In the genomic region with DNA sequence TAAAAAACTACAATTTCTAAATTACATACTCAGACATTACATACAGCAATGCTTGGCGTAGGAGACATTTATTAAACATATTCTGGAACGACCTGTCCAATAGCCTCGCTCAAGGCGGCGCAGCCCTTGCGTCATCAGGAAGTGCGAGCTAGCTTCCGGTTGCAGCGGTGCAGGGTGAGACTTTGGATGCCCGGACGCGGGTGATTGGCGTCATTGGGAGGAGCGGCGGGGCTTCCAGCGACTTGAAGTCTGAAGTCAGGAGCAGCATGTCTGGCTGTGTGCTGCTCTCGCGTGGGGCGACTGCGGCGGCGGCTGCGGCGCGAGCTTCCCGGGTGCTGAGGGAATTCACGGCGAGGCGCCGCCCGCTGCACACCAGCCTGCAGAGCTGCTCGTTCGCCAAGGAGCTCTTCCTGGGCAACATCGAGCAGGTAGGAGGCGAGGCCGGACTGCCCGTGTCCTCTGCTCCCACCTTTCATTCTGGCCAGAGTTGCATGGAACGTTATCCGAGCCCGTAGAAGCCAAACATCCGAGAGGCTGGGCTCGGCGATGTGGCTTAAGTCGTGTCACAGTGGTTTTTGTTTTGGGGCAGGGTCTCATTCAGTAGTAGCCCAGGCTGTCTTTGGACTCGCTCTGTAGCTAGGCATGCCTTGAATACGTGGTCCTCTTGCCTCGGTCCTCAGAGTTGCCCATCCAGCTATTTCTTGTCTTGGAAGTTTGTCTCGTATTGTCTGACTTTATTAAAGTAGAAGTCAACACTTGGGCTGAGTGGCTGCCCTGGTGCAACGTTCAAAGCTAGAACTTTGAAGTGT, we compare ENCODE assay signal across 8 mouse cellular contexts. TPM values are rescaled to one million over a fixed set of nuclear protein-coding genes. Genes with fewer than 3 reads are reported as not detected.
DNase-seq lines count a peak whose midpoint lies in the region; ATAC-seq and TF ChIP-seq lines count a peak whose summit lies in the region.

Gene Acad9 (plus strand): TSS at position 137 of the 809 bp plus-strand sequence.

- peak within 1 kb of the TSS; percentile 98 for H3K4me3 ChIP-seq in G1E (ENCODE audit: low read depth, low read length)
- H3K4me3 ChIP-seq in forebrain, postnatal 0 days (ENCODE audit: low read depth, low read length): peak within 1 kb of the TSS; percentile 93
- peak within 1 kb of the TSS; percentile 96 for H3K4me3 ChIP-seq in lung, embryonic 15.5 days

- H3K36me3 ChIP-seq in G1E (replicated peaks): peaks cover 30% of the 10 kb centered on the region
- H3K36me3 ChIP-seq in forebrain, postnatal 0 days (ENCODE audit: insufficient read depth): peaks cover 6% of the 10 kb centered on the region; the same call in 1 of the 2 replicates
- H3K36me3 ChIP-seq in lung, embryonic 15.5 days: peaks cover 11% of the 10 kb centered on the region; the same call in 1 of the 2 replicates

- 1% methylated on average over 49 of the region's 49 CpGs for WGBS in forebrain, postnatal 0 days
- WGBS in lung, embryonic 15.5 days: 0% methylated on average over 49 of the region's 49 CpGs

- peak; percentile 90 for DNase-seq in G1E (ENCODE audit: low spot score)
- peak; percentile 95 to 96 for DNase-seq in cerebellum, adult 18-20 months
- peak; percentile 98 for DNase-seq in forebrain, postnatal 0 days
- peak; percentile 95 for DNase-seq in heart, postnatal 4 days
- peak; percentile 95 to 97 for DNase-seq in layer of hippocampus, adult 8-10 months (ENCODE audit: low spot score in 2 of 2)
- DNase-seq in ovary, adult 18-20 months (ENCODE audit: low spot score): peak; percentile 88
- peak; percentile 96 for DNase-seq in thymus, postnatal 0 days (ENCODE audit: low spot score)

- H3K9me3 ChIP-seq in G1E (replicated peaks): no peaks in the 10 kb centered on the region
- H3K9me3 ChIP-seq in forebrain, postnatal 0 days (ENCODE audit: low read length): no peaks in the 10 kb centered on the region
- no peaks in the 10 kb centered on the region for H3K9me3 ChIP-seq in lung, embryonic 15.5 days

- ATAC-seq in G1E (ENCODE audit: extremely low read depth, insufficient number of reproducible peaks, low FRiP score, poor library complexity, severe bottlenecking): peak; percentile 92
- ATAC-seq in forebrain, postnatal 0 days: peak; percentile 99
- peak; percentile 96 for ATAC-seq in lung, embryonic 15.5 days (ENCODE audit: borderline replicate concordance, extremely low read depth, low FRiP score, low TSS enrichment)

- peak within 1 kb of the TSS; percentile 84 for H3K9ac ChIP-seq in forebrain, postnatal 0 days
- peak within 1 kb of the TSS; percentile 94 for H3K9ac ChIP-seq in lung, embryonic 15.5 days

- no peaks in the 10 kb centered on the region for H3K27me3 ChIP-seq in G1E (ENCODE audit: insufficient read depth, low read length)
- no peaks in the 10 kb centered on the region; the same call in 1 of the 2 replicates for H3K27me3 ChIP-seq in forebrain, postnatal 0 days (ENCODE audit: insufficient read depth, low read length)
- no peaks in the 10 kb centered on the region for H3K27me3 ChIP-seq in lung, embryonic 15.5 days

- H3K4me2 ChIP-seq in forebrain, postnatal 0 days (ENCODE audit: low read depth): peak within 1 kb of the TSS; percentile 75
- peak within 1 kb of the TSS; percentile 77 for H3K4me2 ChIP-seq in lung, embryonic 15.5 days

- peaks cover 27% of the 10 kb centered on the region for H3K4me1 ChIP-seq in G1E (ENCODE audit: insufficient read depth, low read depth, low read length)
- H3K4me1 ChIP-seq in forebrain, postnatal 0 days (ENCODE audit: insufficient read depth): peaks cover 13% of the 10 kb centered on the region; the same call in 1 of the 2 replicates
- peaks cover 15% of the 10 kb centered on the region for H3K4me1 ChIP-seq in lung, embryonic 15.5 days

- peak within 1 kb of the TSS; percentile 68 for H3K27ac ChIP-seq in forebrain, postnatal 0 days (ENCODE audit: low read depth, low read length)
- H3K27ac ChIP-seq in lung, embryonic 15.5 days: peak within 1 kb of the TSS; percentile 71

- no peak for TF ChIP-seq CTCF in G1E (IDR thresholded peaks at IDR 0.05; ENCODE audit: low read depth, low read length)
- no peak for TF ChIP-seq CTCF in forebrain, postnatal 0 days (IDR thresholded peaks at IDR 0.05; ENCODE audit: low read depth)

RNA-seq across cellular contexts. Expression of gene Acad9, which starts in this region (rescaled TPM):
- total RNA-seq in G1E (2014; fragmentation: Nextera tagmentation) (25.6 and 29.6 TPM in 2 replicates), G1E (2017) (26.8 and 29.4 TPM in 2 replicates)
- 21.1 and 23.0 TPM in 2 replicates for polyA plus RNA-seq in G1E (2012)
- 34.6 and 43.5 TPM in 2 replicates for total RNA-seq in forebrain, postnatal 0 days (2014; rRNA removed)
- polyA plus RNA-seq in forebrain, postnatal 0 days (2015; fragmentation: Nextera tagmentation; extraction: Ambion mirVana): 62.0 and 67.9 TPM in 2 replicates
- 10 to 100 TPM; 49.5 to 62.1 TPM for total RNA-seq in heart, postnatal 4 days (2021)
- 10 to 100 TPM; 37.1 to 59.0 (median 44.3) TPM for total RNA-seq in layer of hippocampus, adult 8-10 months (2022)
- polyA plus RNA-seq in lung, embryonic 15.5 days (2015; fragmentation: Nextera tagmentation; extraction: Ambion mirVana): 77.9 and 89.9 TPM in 2 replicates
- polyA plus RNA-seq in thymus, postnatal 0 days (2015; fragmentation: Nextera tagmentation; extraction: Ambion mirVana): 65.4 and 68.9 TPM in 2 replicates

Comparison
In these comparisons a context has a peak if more than half of its experiments do, and no peak if none do; other contexts are left out.
1. Peak in every context shown above with its lines: DNase-seq, ATAC-seq, H3K4me3 ChIP-seq and H3K27ac ChIP-seq.